Mouse (Mus musculus) midbrain, embryonic 16.5 days (tissue): ENCODE measurements around the gene Renbp. TPM values are rescaled to one million over a fixed set of nuclear protein-coding genes. Genes with fewer than 3 reads are reported as not detected.

Experiments used
- ATAC-seq: fragments of 200-750 bp; cut with Nextera tagmentation; 2 replicates; pipeline ENCODE4 v1.8.0; 2017; ENCODE audit warnings: moderate TSS enrichment
- H3K27ac ChIP-seq: fragments of 300-500 bp; sonication (generic); 2 replicates; pipeline ENCODE4 v1.5.1; 2014; ENCODE audit warnings: mild to moderate bottlenecking, low read length, mixed read lengths
- H3K27me3 ChIP-seq: fragments of 300-500 bp; sonication (generic); 2 replicates; pipeline ENCODE4 v1.6.1; 2014; ENCODE audit warnings: low read depth, low read length, mixed read lengths; ENCODE audit not compliant: control insufficient read depth, insufficient read depth
- H3K36me3 ChIP-seq: fragments of 300-500 bp; sonication (generic); 2 replicates; pipeline ENCODE4 v1.6.1; 2014; ENCODE audit warnings: mild to moderate bottlenecking, low read length, moderate library complexity, mixed read lengths; ENCODE audit not compliant: control insufficient read depth, insufficient read depth
- H3K4me1 ChIP-seq: fragments of 300-500 bp; sonication (generic); 2 replicates; pipeline ENCODE4 v1.6.1; 2014; ENCODE audit warnings: mild to moderate bottlenecking, low read length, mixed read lengths; ENCODE audit not compliant: control insufficient read depth, insufficient read depth
- H3K4me2 ChIP-seq: fragments of 300-500 bp; sonication (generic); 2 replicates; pipeline ENCODE4 v1.6.1; 2014; ENCODE audit warnings: mild to moderate bottlenecking, low read length, mixed read lengths
- H3K4me3 ChIP-seq: fragments of 300-500 bp; sonication (generic); 2 replicates; pipeline ENCODE4 v1.5.1; 2014; ENCODE audit warnings: low read depth, mild to moderate bottlenecking, low read length, moderate library complexity, mixed read lengths
- H3K9ac ChIP-seq: fragments of 300-500 bp; sonication (generic); 2 replicates; pipeline ENCODE4 v1.6.1; 2014; ENCODE audit warnings: low read depth, low read length, mixed read lengths
- H3K9me3 ChIP-seq: fragments of 300-500 bp; sonication (generic); replicated peaks from 2 replicates; pipeline ENCODE4 v1.6.1; 2014; ENCODE audit warnings: mild to moderate bottlenecking, low read length, mixed read lengths; ENCODE audit not compliant: control insufficient read depth, poor library complexity, severe bottlenecking
- WGBS: fragments of 180-500 bp; shearing (Covaris S2); extraction: QIAGEN DNeasy Blood & Tissue Kit; methylation state at CpG from one replicate; pipeline ENCODE4 v1.1.7; 2014; 5-methylcytosine and 5-hydroxymethylcytosine counted together
- polyA plus RNA-seq: library from polyadenylated mRNA; unstranded; fragments of >200 nt; fragmentation: Nextera tagmentation; extraction: Ambion mirVana; gene quantifications from 2 replicates; pipeline ENCODE4 v1.2.1, GENCODE M21; 2015

The Renbp gene
- polyA plus RNA-seq, 1 experiment from 2014 or later, result 9.1 TPM

- no peaks in the 10 kb centered on the region for H3K27me3 ChIP-seq
- H3K4me2 ChIP-seq, result peak within 1 kb of the TSS; percentile 81
- peak within 1 kb of the TSS; percentile 72 for H3K9ac ChIP-seq
- peak within 1 kb of the TSS; percentile 99 for H3K27ac ChIP-seq
- no peaks in the 10 kb centered on the region for H3K9me3 ChIP-seq
- 21% methylated on average over 47 of the region's 58 CpGs for WGBS
- peaks cover 25% of the 10 kb centered on the region for H3K4me1 ChIP-seq
- ATAC-seq, result peak; percentile 83
- no peaks in the 10 kb centered on the region for H3K36me3 ChIP-seq
- peak within 1 kb of the TSS; percentile 66 for H3K4me3 ChIP-seq
Measured at GRCm38 (mm10) chrX:73966248-73967176, 35.9 kb upstream of the Renbp start, which contains the start of gene Hcfc1. TSS of gene Hcfc1 (minus strand) at chrX:73966357.

GRCm38 (mm10) chrX:73965307-73965706 is 34.7 kb upstream of the Renbp start:
- ATAC-seq, result no peak
- 31% methylated on average over 19 of the region's 20 CpGs for WGBS
- Histone ChIP-seq H3K27me3 (no peaks in the 10 kb centered on the region), H3K4me1 (peaks cover 25% of the 10 kb centered on the region), H3K9me3 (no peaks in the 10 kb centered on the region), H3K36me3 (no peaks in the 10 kb centered on the region), H3K27ac (peak overlapping the region; percentile 99), H3K4me2 (peak overlapping the region; percentile 81), H3K9ac (peak overlapping the region; percentile 72), H3K4me3 (peak overlapping the region; percentile 66)

- Histone ChIP-seq H3K27me3 (no peaks in the 10 kb centered on the region), H3K4me1 (peaks cover 25% of the 10 kb centered on the region), H3K9ac (peak overlapping the region; percentile 72), H3K27ac (peak overlapping the region; percentile 42; the same call in 1 of the 2 replicates), H3K9me3 (no peaks in the 10 kb centered on the region), H3K36me3 (no peaks in the 10 kb centered on the region), H3K4me3 (peak overlapping the region; percentile 66), H3K4me2 (peak overlapping the region; percentile 81)
- ATAC-seq, result no peak
- WGBS, result 53% methylated on average over 2 of the region's 3 CpGs
Measured at GRCm38 (mm10) chrX:73964363-73964762, 33.7 kb upstream of the Renbp start.

- Histone ChIP-seq H3K27me3 (no peaks in the 10 kb centered on the region), H3K27ac (no peak overlapping the region), H3K9me3 (no peaks in the 10 kb centered on the region), H3K9ac (no peak overlapping the region), H3K4me2 (no peak overlapping the region), H3K4me1 (no peaks in the 10 kb centered on the region), H3K36me3 (peaks cover 26% of the 10 kb centered on the region), H3K4me3 (no peak overlapping the region)
- no peak for ATAC-seq
- 94% methylated on average over 6 of the region's 6 CpGs for WGBS
Measured at GRCm38 (mm10) chrX:73954988-73955387, 24.3 kb upstream of the Renbp start.

GRCm38 (mm10) chrX:73952603-73953002 is 22.0 kb upstream of the Renbp start:
- ATAC-seq, result no peak
- peaks cover 29% of the 10 kb centered on the region for H3K36me3 ChIP-seq

GRCm38 (mm10) chrX:73949341-73949740 is 18.7 kb upstream of the Renbp start:
- no peaks in the 10 kb centered on the region for H3K4me1 ChIP-seq
- H3K27ac ChIP-seq, result no peak overlapping the region
- no peak overlapping the region for H3K9ac ChIP-seq
- no peak overlapping the region for H3K4me2 ChIP-seq
- H3K27me3 ChIP-seq, result no peaks in the 10 kb centered on the region
- no peak overlapping the region for H3K4me3 ChIP-seq
- H3K36me3 ChIP-seq, result peaks cover 23% of the 10 kb centered on the region; the same call in 1 of the 2 replicates
- ATAC-seq, result peak; percentile 18; the same call in 1 of the 2 replicates
- H3K9me3 ChIP-seq, result no peaks in the 10 kb centered on the region
- WGBS, result 89% methylated on average over 10 of the region's 10 CpGs

More at GRCm38 (mm10) chrX:73952603-73953002, 22.0 kb upstream of the Renbp start:
- no peaks in the 10 kb centered on the region for H3K27me3 ChIP-seq
- H3K4me3 ChIP-seq, result no peak overlapping the region
- no peak overlapping the region for H3K4me2 ChIP-seq
- no peak overlapping the region for H3K27ac ChIP-seq
- H3K9ac ChIP-seq, result no peak overlapping the region
- 83% methylated on average over 5 of the region's 5 CpGs for WGBS
- no peaks in the 10 kb centered on the region for H3K4me1 ChIP-seq
- H3K9me3 ChIP-seq, result no peaks in the 10 kb centered on the region

- Histone ChIP-seq H3K9me3 (no peaks in the 10 kb centered on the region), H3K9ac (no peak overlapping the region), H3K36me3 (peaks cover 26% of the 10 kb centered on the region; the same call in 1 of the 2 replicates), H3K27ac (peak overlapping the region; percentile 22; the same call in 1 of the 2 replicates), H3K4me1 (no peaks in the 10 kb centered on the region), H3K4me3 (no peak overlapping the region), H3K4me2 (no peak overlapping the region), H3K27me3 (no peaks in the 10 kb centered on the region)
- ATAC-seq, result peak; percentile 44
- whole genome bisulfite sequencing, result 36% methylated on average over 4 of the region's 4 CpGs
Measured at GRCm38 (mm10) chrX:73948647-73949046, 18.0 kb upstream of the Renbp start.

GRCm38 (mm10) chrX:73946896-73947295 is 16.2 kb upstream of the Renbp start:
- Histone ChIP-seq H3K4me2 (no peak overlapping the region), H3K27me3 (no peaks in the 10 kb centered on the region), H3K9ac (no peak overlapping the region), H3K9me3 (no peaks in the 10 kb centered on the region), H3K27ac (no peak overlapping the region), H3K4me3 (no peak overlapping the region), H3K36me3 (peaks cover 15% of the 10 kb centered on the region; the same call in 1 of the 2 replicates), H3K4me1 (no peaks in the 10 kb centered on the region)
- WGBS, result 83% methylated on average over 6 of the region's 6 CpGs
- no peak for ATAC-seq

GRCm38 (mm10) chrX:73942294-73942693 is 11.6 kb upstream of the Renbp start:
- Histone ChIP-seq H3K9me3 (no peaks in the 10 kb centered on the region), H3K4me1 (no peaks in the 10 kb centered on the region), H3K4me3 (no peak overlapping the region), H3K36me3 (peaks cover 8% of the 10 kb centered on the region; the same call in 1 of the 2 replicates), H3K27ac (no peak overlapping the region), H3K4me2 (no peak overlapping the region), H3K9ac (no peak overlapping the region), H3K27me3 (no peaks in the 10 kb centered on the region)
- 81% methylated on average over 2 of the region's 2 CpGs for WGBS
- ATAC-seq, result no peak
